Mouse (Mus musculus): ENCODE measurements around the gene Zfp607b.

Zfp607b gene

GRCm38 (mm10) chr7:27685681-27686080, 3.5 kb upstream of the Zfp607b start:
- peak; percentile 82 for DNase-seq

DNA sequence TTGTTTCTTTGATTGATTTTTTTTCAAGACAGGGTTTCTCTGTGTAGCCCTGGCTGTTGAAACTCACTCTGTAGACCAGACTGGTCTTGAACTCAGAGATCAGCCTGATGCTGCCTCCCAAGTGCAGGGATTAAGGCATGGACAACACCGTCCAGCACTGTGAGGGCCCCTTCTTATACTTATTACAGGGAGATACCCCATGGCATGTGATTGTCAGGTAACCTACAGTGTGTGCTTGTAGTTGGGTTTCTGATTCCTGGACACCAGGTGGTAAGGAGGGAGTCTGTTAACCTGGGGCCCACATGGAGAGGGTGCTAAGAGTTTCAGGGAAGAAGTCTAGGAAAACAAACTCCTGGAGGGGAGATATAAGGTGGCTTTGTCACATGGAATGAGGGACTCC, 2.1 kb upstream of the Zfp607b start:
- no peak for DNase-seq

DNA sequence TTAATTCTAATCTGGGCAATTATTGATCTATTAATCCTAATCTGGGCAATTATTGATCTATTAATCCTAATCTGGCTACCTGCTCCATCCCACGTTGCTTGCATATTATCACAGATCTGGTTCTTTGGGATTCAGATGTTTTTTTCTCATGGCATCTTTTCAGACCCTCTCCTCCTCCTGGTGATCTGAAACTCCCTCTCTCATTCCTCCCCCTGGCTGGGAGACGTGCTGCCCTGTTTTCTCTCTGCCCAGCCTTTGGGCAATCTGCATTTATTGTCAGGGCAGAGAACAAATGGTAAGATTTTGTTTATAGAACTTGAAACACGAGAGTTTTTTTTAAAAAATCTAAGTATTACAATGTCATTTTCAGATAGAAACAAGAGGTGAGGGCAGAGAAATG, 1.3 kb upstream of the Zfp607b start:
- DNase-seq = no peak

- DNase-seq = no peak
Observed at GRCm38 (mm10) chr7:27688246-27688788, 823 bp upstream of the Zfp607b start.

GRCm38 (mm10) chr7:27691076-27691475, 1.9 kb downstream of the Zfp607b start:
- DNase-seq = peak; percentile 56

DNA sequence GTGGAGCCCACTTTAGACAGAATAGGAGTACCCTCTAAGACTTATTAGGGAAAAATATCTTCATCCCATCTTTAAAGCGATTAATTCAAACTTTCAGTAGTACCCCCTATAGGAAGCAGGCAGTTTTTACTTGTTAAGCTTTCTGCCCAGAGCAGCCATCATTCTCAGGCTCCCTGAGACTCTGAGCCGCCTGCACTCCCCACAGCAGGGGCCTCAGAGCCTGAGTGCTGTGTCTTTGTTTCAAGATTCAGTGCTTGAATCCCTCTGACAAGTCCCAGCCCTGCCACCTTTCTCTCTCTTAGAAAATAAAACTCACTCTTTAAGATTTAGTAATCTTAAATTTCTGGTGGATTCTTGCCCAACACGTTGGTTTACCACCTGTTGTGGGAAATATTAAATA, 7.6 kb downstream of the Zfp607b start:
- DNase-seq = no peak

- no peak for DNase-seq
Observed at GRCm38 (mm10) chr7:27710402-27710801, 21.3 kb downstream of the Zfp607b start.

DNA sequence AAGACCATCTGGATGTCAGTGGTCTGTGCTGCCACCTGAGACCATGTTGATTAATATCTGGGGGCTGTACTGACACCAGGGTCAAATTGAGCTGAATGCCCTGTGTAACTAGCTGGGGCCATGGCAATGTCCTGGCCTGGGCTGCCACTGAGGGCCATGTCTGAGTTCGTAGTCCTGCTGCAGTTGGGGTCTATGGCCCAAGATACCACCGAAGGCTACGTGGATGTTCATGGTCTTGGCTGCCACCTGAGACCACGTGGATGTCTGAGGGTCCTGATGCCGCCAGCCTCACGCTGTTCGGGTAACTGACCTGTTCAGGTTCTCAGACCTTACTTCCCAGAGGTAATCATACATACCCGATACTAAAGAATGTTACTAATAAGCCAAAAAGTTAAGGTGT, 32.8 kb downstream of the Zfp607b start:
- no peak for DNase-seq

DNA sequence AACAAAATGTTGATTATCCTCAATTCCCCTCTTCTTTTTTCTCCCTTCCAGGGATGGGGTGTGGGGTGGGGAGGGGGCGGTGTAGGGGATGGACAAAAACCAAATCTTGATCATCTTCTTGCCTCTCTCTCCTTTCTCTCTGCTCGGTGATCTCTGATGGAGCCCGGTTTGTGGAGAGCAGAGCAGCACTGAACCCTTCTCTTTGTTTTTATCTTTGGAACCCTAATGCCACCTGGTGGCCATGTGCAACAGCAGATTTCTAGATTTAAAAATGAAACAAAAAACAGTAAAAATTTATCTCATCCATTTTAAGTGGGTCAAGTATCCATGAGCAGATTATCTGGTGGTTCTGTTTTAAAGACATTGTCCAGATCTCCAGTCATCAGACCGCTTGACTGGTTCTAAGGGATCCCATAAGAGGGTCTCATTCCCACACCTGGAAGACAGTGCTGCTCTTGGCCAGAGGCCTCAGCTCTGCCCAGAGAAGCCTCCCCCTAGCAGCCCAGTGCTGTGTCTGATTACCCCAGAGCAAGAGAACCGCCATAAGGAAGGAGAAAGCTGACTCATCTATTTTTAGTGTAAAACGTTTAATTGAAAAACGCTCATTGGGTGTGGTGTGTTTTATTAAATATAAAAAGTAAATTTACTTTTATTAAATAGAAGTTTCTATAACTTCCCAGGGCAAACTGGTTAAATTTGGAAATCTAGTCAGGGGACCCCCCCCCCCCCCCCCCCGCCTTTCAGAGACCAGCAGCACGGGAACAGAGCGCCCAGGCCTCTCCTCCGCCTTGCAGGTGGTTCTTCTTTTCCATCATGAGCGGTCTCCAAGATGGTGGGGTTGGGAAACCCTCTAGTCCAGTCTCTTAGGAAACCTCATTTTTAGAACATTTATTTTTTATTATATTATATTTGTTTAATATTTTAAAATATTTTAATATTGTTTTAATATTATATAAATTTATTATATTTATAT, 36.7 kb downstream of the Zfp607b start:
- DNase-seq = peak; percentile 79

- no peak for DNase-seq
Observed at GRCm38 (mm10) chr7:27727471-27727870, 38.3 kb downstream of the Zfp607b start.

- peak; percentile 93 for DNase-seq
Observed at GRCm38 (mm10) chr7:27731281-27731883, 42.2 kb downstream of the Zfp607b start, which contains the start of gene Zfp60. Zfp60 (plus strand) TSS chr7:27731389.

- peak; percentile 61 for DNase-seq
Observed at GRCm38 (mm10) chr7:27731946-27732345, 42.8 kb downstream of the Zfp607b start.

GRCm38 (mm10) chr7:27732508-27732907, 43.4 kb downstream of the Zfp607b start:
- DNase-seq = no peak

DNA sequence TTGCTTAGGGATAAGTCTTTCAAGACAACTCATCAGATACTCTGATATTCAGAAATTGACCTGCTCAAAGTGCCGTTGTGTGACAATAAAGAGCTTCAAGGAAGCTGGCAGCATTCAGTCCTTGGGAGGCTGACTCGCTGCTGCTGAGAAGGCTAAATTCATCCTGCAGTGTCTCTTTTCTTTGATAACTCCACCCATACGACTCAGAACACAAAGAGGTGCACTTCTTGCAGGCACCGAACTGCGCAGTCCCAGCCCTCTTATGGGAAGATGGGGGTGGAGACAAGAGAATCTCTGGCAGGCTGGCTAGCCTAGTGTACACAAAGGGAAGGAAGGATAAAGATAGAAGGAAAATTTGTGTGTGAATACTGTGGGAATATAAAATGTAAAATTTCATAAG, 46.3 kb downstream of the Zfp607b start:
- no peak for DNase-seq
